Mouse (Mus musculus) ES-Bruce4 (cell line): ENCODE data around the gene Galp.
"Not testable (repeated sequence)": the region's sequence is repeated elsewhere in the genome, so short reads cannot be mapped to it uniquely, and the experiment has no call there.

Experiments
- CTCF ChIP-seq: IDR thresholded peaks from one replicate; pipeline ENCODE4 v1.8.1; 2011; ENCODE audit warnings: low read depth, low read length
- EP300 ChIP-seq: IDR thresholded peaks from 2 replicates; pipeline ENCODE4 v1.6.1; 2011; ENCODE audit warnings: low read depth, low read length; ENCODE audit not compliant: insufficient read depth
- POLR2A ChIP-seq: IDR thresholded peaks from one replicate; pipeline ENCODE4 v1.8.1; 2011; ENCODE audit warnings: low read length; ENCODE audit not compliant: insufficient read depth

- not testable (repeated sequence) for TF ChIP-seq CTCF, EP300, POLR2A
Measured at GRCm38 (mm10) chr7:6174365-6174987, 22.4 kb upstream of the Galp start.
